Mouse (Mus musculus) lung, embryonic 15.5 days (tissue): ENCODE results near the gene Elp4. TPM values are rescaled to one million over a fixed set of nuclear protein-coding genes. Genes with fewer than 3 reads are reported as not detected.
A peak's percentile ranks its signal among the peaks of the same experiment; 100 is the strongest.

Source experiments
- ATAC-seq: fragments of 200-750 bp; cut with Nextera tagmentation; 2 replicates; pipeline ENCODE4 v1.8.0; 2017; ENCODE audit warnings: moderate number of reproducible peaks, borderline replicate concordance; ENCODE audit not compliant: low FRiP score, low TSS enrichment; ENCODE audit errors: extremely low read depth
- H3K27ac ChIP-seq: fragments of 300-500 bp; sonication (generic); 2 replicates; pipeline ENCODE4 v1.5.1; 2015; ENCODE audit warnings: moderate library complexity, mild to moderate bottlenecking, inconsistent platforms
- H3K27me3 ChIP-seq: fragments of 300-500 bp; sonication (generic); 2 replicates; pipeline ENCODE4 v1.6.1; 2015; ENCODE audit warnings: inconsistent platforms
- H3K36me3 ChIP-seq: fragments of 300-500 bp; sonication (generic); 2 replicates; pipeline ENCODE4 v1.6.1; 2015; ENCODE audit warnings: inconsistent platforms
- H3K4me1 ChIP-seq: fragments of 300-500 bp; sonication (generic); 2 replicates; pipeline ENCODE4 v1.6.1; 2015; ENCODE audit warnings: inconsistent platforms
- H3K4me2 ChIP-seq: fragments of 300-500 bp; sonication (generic); 2 replicates; pipeline ENCODE4 v1.6.1; 2015; ENCODE audit warnings: inconsistent platforms, mild to moderate bottlenecking, moderate library complexity
- H3K4me3 ChIP-seq: fragments of 300-500 bp; sonication (generic); 2 replicates; pipeline ENCODE4 v1.5.1; 2015; ENCODE audit warnings: mild to moderate bottlenecking, inconsistent platforms
- H3K9ac ChIP-seq: fragments of 300-500 bp; sonication (generic); 2 replicates; pipeline ENCODE4 v1.6.1; 2015; ENCODE audit warnings: inconsistent platforms
- H3K9me3 ChIP-seq: fragments of 300-500 bp; sonication (generic); 2 replicates; pipeline ENCODE4 v1.6.1; 2016; ENCODE audit warnings: inconsistent platforms
- WGBS: fragments of 180-500 bp; shearing (Covaris S2); methylation state at CpG from one replicate; pipeline ENCODE4 v1.1.7; 2015; 5-methylcytosine and 5-hydroxymethylcytosine counted together
- polyA plus RNA-seq: library from polyadenylated mRNA; unstranded; fragments of >200 nt; fragmentation: Nextera tagmentation; extraction: Ambion mirVana; gene quantifications from 2 replicates; pipeline ENCODE4 v1.2.1, GENCODE M21; 2015

The Elp4 gene
- 45.3 and 45.8 TPM in 2 replicates for polyA plus RNA-seq

GRCm38 (mm10) chr2:105903896-105904756 lies at the start of gene Elp4, which contains the start of gene Immp1l:
TSS of gene Elp4 (minus strand) at chr2:105904564.
TSS of gene Immp1l (plus strand) at chr2:105904638.
- Histone ChIP-seq H3K36me3 (0 out of 2 replicates have a peak, but pooled peaks cover 3% of the 10 kb centered on the region), H3K4me1 (peaks cover 4% of the 10 kb centered on the region; the same call in 1 of the 2 replicates), H3K4me3 (peak within 1 kb of the TSS; percentile 84), H3K27ac (peak within 1 kb of the TSS; percentile 58), H3K27me3 (no peaks in the 10 kb centered on the region), H3K9ac (peak within 1 kb of the TSS; percentile 74), H3K4me2 (peak within 1 kb of the TSS; percentile 63), H3K9me3 (no peaks in the 10 kb centered on the region)
- WGBS, result under 1% methylated on average over 39 of the region's 39 CpGs
- peak; percentile 99 for ATAC-seq

- no peaks in the 10 kb centered on the region for H3K27me3 ChIP-seq
- 74% methylated on average over 4 of the region's 4 CpGs for WGBS
- no peak overlapping the region for H3K4me3 ChIP-seq
- no peak for ATAC-seq
- no peaks in the 10 kb centered on the region for H3K4me1 ChIP-seq
- no peaks in the 10 kb centered on the region for H3K36me3 ChIP-seq
- no peak overlapping the region for H3K27ac ChIP-seq
- no peak overlapping the region for H3K9ac ChIP-seq
- H3K4me2 ChIP-seq, result no peak overlapping the region
- H3K9me3 ChIP-seq, result no peaks in the 10 kb centered on the region
Measured at GRCm38 (mm10) chr2:105953862-105954261, 49.5 kb upstream of the Elp4 start.

- no peak for ATAC-seq
- Histone ChIP-seq H3K9ac (no peak overlapping the region), H3K9me3 (no peaks in the 10 kb centered on the region), H3K36me3 (no peaks in the 10 kb centered on the region), H3K4me1 (no peaks in the 10 kb centered on the region), H3K4me2 (no peak overlapping the region), H3K4me3 (no peak overlapping the region), H3K27ac (no peak overlapping the region), H3K27me3 (no peaks in the 10 kb centered on the region)
- 70% methylated on average over 1 of the region's 1 CpGs for WGBS
Measured at GRCm38 (mm10) chr2:105951350-105951940, 47.1 kb upstream of the Elp4 start.

GRCm38 (mm10) chr2:105950131-105950530 lies 45.8 kb upstream of the Elp4 start:
- 92% methylated on average over 2 of the region's 2 CpGs for WGBS
- Histone ChIP-seq H3K36me3 (no peaks in the 10 kb centered on the region), H3K9ac (no peak overlapping the region), H3K4me2 (no peak overlapping the region), H3K4me1 (no peaks in the 10 kb centered on the region), H3K9me3 (no peaks in the 10 kb centered on the region), H3K27ac (no peak overlapping the region), H3K27me3 (no peaks in the 10 kb centered on the region), H3K4me3 (no peak overlapping the region)
- ATAC-seq, result no peak

GRCm38 (mm10) chr2:105917623-105918346 lies 13.4 kb upstream of the Elp4 start:
- Histone ChIP-seq H3K9ac (no peak overlapping the region), H3K9me3 (no peaks in the 10 kb centered on the region), H3K27me3 (no peaks in the 10 kb centered on the region), H3K27ac (no peak overlapping the region), H3K4me2 (no peak overlapping the region), H3K36me3 (no peaks in the 10 kb centered on the region), H3K4me3 (no peak overlapping the region), H3K4me1 (no peaks in the 10 kb centered on the region)
- ATAC-seq, result no peak
- 82% methylated on average over 5 of the region's 5 CpGs for WGBS

- Histone ChIP-seq H3K4me2 (no peak overlapping the region), H3K36me3 (no peaks in the 10 kb centered on the region), H3K9ac (no peak overlapping the region), H3K27ac (no peak overlapping the region), H3K9me3 (no peaks in the 10 kb centered on the region), H3K4me3 (no peak overlapping the region), H3K27me3 (no peaks in the 10 kb centered on the region), H3K4me1 (no peaks in the 10 kb centered on the region)
- WGBS, result 86% methylated on average over 1 of the region's 1 CpGs
- ATAC-seq, result no peak
Measured at GRCm38 (mm10) chr2:105916671-105917070, 12.3 kb upstream of the Elp4 start.

GRCm38 (mm10) chr2:105913655-105914366 lies 9.4 kb upstream of the Elp4 start:
- 82% methylated on average over 6 of the region's 6 CpGs for WGBS
- no peaks in the 10 kb centered on the region for H3K4me1 ChIP-seq
- no peak overlapping the region for H3K4me3 ChIP-seq
- no peaks in the 10 kb centered on the region for H3K36me3 ChIP-seq
- no peak overlapping the region for H3K4me2 ChIP-seq
- no peaks in the 10 kb centered on the region for H3K27me3 ChIP-seq
- no peak overlapping the region for H3K27ac ChIP-seq
- no peak for ATAC-seq
- no peaks in the 10 kb centered on the region for H3K9me3 ChIP-seq
- H3K9ac ChIP-seq, result no peak overlapping the region

GRCm38 (mm10) chr2:105910611-105911010 lies 6.2 kb upstream of the Elp4 start:
- H3K4me1 ChIP-seq, result peaks cover under 1% of the 10 kb centered on the region; the same call in 1 of the 2 replicates
- no peaks in the 10 kb centered on the region for H3K27me3 ChIP-seq
- H3K4me2 ChIP-seq, result no peak overlapping the region
- H3K9me3 ChIP-seq, result no peaks in the 10 kb centered on the region
- no peak overlapping the region for H3K9ac ChIP-seq
- H3K27ac ChIP-seq, result no peak overlapping the region
- no peak for ATAC-seq
- 89% methylated on average over 3 of the region's 3 CpGs for WGBS
- 0 out of 2 replicates have a peak, but pooled peaks cover 3% of the 10 kb centered on the region for H3K36me3 ChIP-seq
- no peak overlapping the region for H3K4me3 ChIP-seq

- H3K4me2 ChIP-seq, result no peak overlapping the region
- H3K27ac ChIP-seq, result no peak overlapping the region
- no peak overlapping the region for H3K9ac ChIP-seq
- WGBS, result 82% methylated on average over 5 of the region's 5 CpGs
- 0 out of 2 replicates have a peak, but pooled peaks cover 3% of the 10 kb centered on the region for H3K36me3 ChIP-seq
- H3K27me3 ChIP-seq, result no peaks in the 10 kb centered on the region
- peaks cover 4% of the 10 kb centered on the region; the same call in 1 of the 2 replicates for H3K4me1 ChIP-seq
- no peak overlapping the region for H3K4me3 ChIP-seq
- no peaks in the 10 kb centered on the region for H3K9me3 ChIP-seq
- no peak for ATAC-seq
Measured at GRCm38 (mm10) chr2:105908351-105908750, 4.0 kb upstream of the Elp4 start.

GRCm38 (mm10) chr2:105904757-105905146 lies 388 bp upstream of the Elp4 start:
- under 1% methylated on average over 12 of the region's 12 CpGs for WGBS
- Histone ChIP-seq H3K9ac (peak overlapping the region; percentile 74), H3K4me3 (peak overlapping the region; percentile 84), H3K27ac (peak overlapping the region; percentile 32; the same call in 1 of the 2 replicates), H3K4me1 (peaks cover 4% of the 10 kb centered on the region; the same call in 1 of the 2 replicates), H3K36me3 (0 out of 2 replicates have a peak, but pooled peaks cover 3% of the 10 kb centered on the region), H3K27me3 (no peaks in the 10 kb centered on the region), H3K4me2 (peak overlapping the region; percentile 63), H3K9me3 (no peaks in the 10 kb centered on the region)
- ATAC-seq, result peak; percentile 47; the same call in 1 of the 2 replicates

- Histone ChIP-seq H3K27me3 (no peaks in the 10 kb centered on the region), H3K9me3 (no peaks in the 10 kb centered on the region), H3K27ac (no peak overlapping the region), H3K4me1 (no peaks in the 10 kb centered on the region), H3K4me3 (no peak overlapping the region), H3K36me3 (peaks cover 11% of the 10 kb centered on the region), H3K9ac (no peak overlapping the region), H3K4me2 (no peak overlapping the region)
- no peak for ATAC-seq
Measured at GRCm38 (mm10) chr2:105890816-105891215, 13.5 kb downstream of the Elp4 start.
